Mouse (Mus musculus) kidney, embryonic 14.5 days (tissue): Measurements from ENCODE around the gene Tmem117. TPM values are rescaled to one million over a fixed set of nuclear protein-coding genes. Genes with fewer than 3 reads are reported as not detected.

Source experiments
- ATAC-seq: fragments of 200-750 bp; cut with Nextera tagmentation; 2 replicates; pipeline ENCODE4 v1.8.0; 2017; ENCODE audit warnings: moderate number of reproducible peaks, mild to moderate bottlenecking, moderate TSS enrichment, moderate library complexity; ENCODE audit not compliant: low FRiP score, low TSS enrichment
- H3K27ac ChIP-seq: fragments of 300-500 bp; sonication (generic); 2 replicates; pipeline ENCODE4 v1.5.1; 2014; ENCODE audit warnings: low read depth, mild to moderate bottlenecking, low read length, moderate library complexity, mixed read lengths
- H3K27me3 ChIP-seq: fragments of 300-500 bp; sonication (generic); 2 replicates; pipeline ENCODE4 v1.6.1; 2014; ENCODE audit warnings: mild to moderate bottlenecking, low read length; ENCODE audit not compliant: control insufficient read depth, insufficient read depth
- H3K36me3 ChIP-seq: fragments of 300-500 bp; sonication (generic); 2 replicates; pipeline ENCODE4 v1.6.1; 2014; ENCODE audit warnings: low read length, mixed read lengths; ENCODE audit not compliant: control insufficient read depth, insufficient read depth
- H3K4me1 ChIP-seq: fragments of 300-500 bp; sonication (generic); 2 replicates; pipeline ENCODE4 v1.6.1; 2014; ENCODE audit warnings: low read length, mixed read lengths; ENCODE audit not compliant: control insufficient read depth, insufficient read depth
- H3K4me2 ChIP-seq: fragments of 300-500 bp; sonication (generic); replicated peaks from 2 replicates; pipeline ENCODE4 v1.6.1; 2014; ENCODE audit warnings: low read depth, mild to moderate bottlenecking, low read length
- H3K4me3 ChIP-seq: fragments of 300-500 bp; sonication (generic); 2 replicates; pipeline ENCODE4 v1.5.1; 2014; ENCODE audit warnings: mild to moderate bottlenecking, low read length
- H3K9ac ChIP-seq: fragments of 300-500 bp; sonication (generic); 2 replicates; pipeline ENCODE4 v1.6.1; 2014; ENCODE audit warnings: low read depth, mild to moderate bottlenecking, low read length, moderate library complexity
- H3K9me3 ChIP-seq: fragments of 300-500 bp; sonication (generic); 2 replicates; pipeline ENCODE4 v1.6.1; 2016; ENCODE audit warnings: low read length; ENCODE audit not compliant: control insufficient read depth
- WGBS: fragments of 180-500 bp; shearing (Covaris S2); extraction: QIAGEN DNeasy Blood & Tissue Kit; methylation state at CpG from one replicate; pipeline ENCODE4 v1.1.7; 2014; 5-methylcytosine and 5-hydroxymethylcytosine counted together
- polyA plus RNA-seq: library from polyadenylated mRNA; unstranded; fragments of >200 nt; fragmentation: Nextera tagmentation; extraction: Ambion mirVana; gene quantifications from 2 replicates; pipeline ENCODE4 v1.2.1, GENCODE M21; 2014

The Tmem117 gene
- polyA plus RNA-seq, 1 experiment from 2014 or later: 6.5 TPM

DNA sequence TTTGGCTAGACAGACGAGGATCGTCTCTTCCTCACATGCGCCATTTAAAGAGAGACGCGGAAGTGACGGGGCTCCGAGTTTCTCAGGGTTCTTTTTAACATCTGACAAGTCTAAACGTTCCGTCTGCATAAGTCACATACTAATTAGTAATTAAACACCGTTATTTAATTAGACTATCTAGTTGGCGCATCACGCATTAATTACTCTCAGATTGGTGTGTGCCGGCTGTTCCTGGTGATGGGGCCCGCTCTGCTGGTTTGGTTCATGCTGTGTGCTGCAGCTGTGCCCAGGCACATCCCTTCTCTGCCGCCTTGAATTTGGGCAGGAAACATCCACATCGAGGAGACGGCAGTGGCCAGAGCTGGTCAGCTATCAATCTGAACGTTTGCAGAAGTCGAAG is 142.7 kb downstream of the Tmem117 start:
- Histone ChIP-seq H3K27ac (no peak overlapping the region), H3K27me3 (no peaks in the 10 kb centered on the region), H3K36me3 (no peaks in the 10 kb centered on the region), H3K4me3 (no peak overlapping the region), H3K9ac (no peak overlapping the region), H3K4me2 (no peak overlapping the region), H3K4me1 (no peaks in the 10 kb centered on the region), H3K9me3 (0 out of 2 replicates have a peak, but pooled peaks cover 2% of the 10 kb centered on the region)
- 94% methylated on average over 19 of the region's 19 CpGs for WGBS
- ATAC-seq: no peak

DNA sequence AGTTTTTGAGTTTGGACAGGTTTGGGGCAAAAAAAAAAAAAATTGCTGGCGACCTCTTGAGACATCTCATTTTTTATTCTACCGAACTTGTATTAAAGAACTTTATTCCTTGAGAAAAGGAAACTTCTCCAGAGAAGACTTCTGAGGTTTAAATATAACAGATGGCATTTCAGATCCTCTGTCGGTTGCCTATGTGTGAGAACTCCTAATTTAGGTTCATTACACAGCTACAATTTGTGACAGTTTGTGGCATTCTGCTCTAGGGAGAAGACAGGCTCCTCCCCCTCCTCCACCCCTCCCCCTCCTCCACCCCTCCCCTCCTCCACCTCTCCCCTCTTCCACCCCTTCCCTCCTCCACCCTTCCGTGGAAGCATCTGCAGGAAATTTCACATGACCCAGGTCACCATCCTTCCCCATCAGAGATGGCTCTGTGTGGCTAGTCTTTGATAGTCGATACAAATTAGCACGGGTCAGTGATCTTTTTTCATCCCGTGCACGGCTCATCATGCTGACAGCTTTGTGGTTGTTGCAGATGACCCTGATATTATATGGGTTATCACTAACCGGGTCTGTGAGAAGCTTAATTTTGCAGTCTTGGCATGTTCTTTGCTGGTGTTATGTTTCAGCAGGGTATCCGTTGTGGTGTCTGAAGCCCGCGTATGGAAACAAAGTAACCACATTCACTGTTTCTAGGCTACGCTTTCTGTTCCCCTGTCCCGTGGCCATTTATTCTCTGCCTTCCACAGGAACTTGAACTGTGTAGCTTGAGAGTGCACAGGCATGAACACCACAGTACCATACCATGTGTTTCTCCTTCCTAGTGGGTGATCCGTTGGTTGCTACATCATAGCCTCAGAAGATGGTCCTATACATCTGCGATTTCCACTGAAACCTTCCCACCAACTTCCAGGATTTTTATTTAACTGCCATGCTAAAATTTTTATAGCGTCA is 147.4 kb downstream of the Tmem117 start:
- H3K9me3 ChIP-seq: 0 out of 2 replicates have a peak, but pooled peaks cover 2% of the 10 kb centered on the region
- H3K36me3 ChIP-seq: no peaks in the 10 kb centered on the region
- no peaks in the 10 kb centered on the region for H3K4me1 ChIP-seq
- H3K27me3 ChIP-seq: no peaks in the 10 kb centered on the region
- 34% methylated on average over 17 of the region's 17 CpGs for WGBS
- H3K27ac ChIP-seq: no peak overlapping the region
- ATAC-seq: peak; percentile 71; the same call in 1 of the 2 replicates
- H3K9ac ChIP-seq: no peak overlapping the region
- H3K4me3 ChIP-seq: no peak overlapping the region
- H3K4me2 ChIP-seq: peak overlapping the region; percentile 24

DNA sequence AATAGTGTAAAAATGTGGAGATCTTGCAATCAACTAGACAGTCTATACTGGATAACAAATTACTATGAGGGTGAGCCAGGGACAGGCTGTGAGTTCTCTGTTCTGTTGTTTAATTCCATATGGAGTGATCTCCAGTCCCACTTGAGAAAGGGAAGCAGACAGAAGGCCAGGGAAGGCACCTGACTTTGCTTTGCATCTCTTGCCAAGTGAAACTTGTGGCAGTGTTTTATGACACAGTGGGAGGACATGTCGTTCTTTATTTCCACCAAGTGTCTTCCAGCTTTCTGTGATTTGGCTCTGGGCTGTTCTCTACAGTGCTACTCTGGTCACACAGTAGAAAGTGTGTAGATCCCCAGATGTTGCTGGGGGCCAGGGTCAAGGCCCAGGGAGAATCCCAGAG is 152.5 kb downstream of the Tmem117 start:
- H3K27ac ChIP-seq: no peak overlapping the region
- H3K36me3 ChIP-seq: no peaks in the 10 kb centered on the region
- ATAC-seq: no peak
- H3K9me3 ChIP-seq: no peaks in the 10 kb centered on the region
- H3K4me1 ChIP-seq: no peaks in the 10 kb centered on the region
- H3K4me2 ChIP-seq: no peak overlapping the region
- 20% methylated on average over 1 of the region's 1 CpGs for WGBS
- no peaks in the 10 kb centered on the region for H3K27me3 ChIP-seq
- H3K9ac ChIP-seq: no peak overlapping the region
- H3K4me3 ChIP-seq: no peak overlapping the region

DNA sequence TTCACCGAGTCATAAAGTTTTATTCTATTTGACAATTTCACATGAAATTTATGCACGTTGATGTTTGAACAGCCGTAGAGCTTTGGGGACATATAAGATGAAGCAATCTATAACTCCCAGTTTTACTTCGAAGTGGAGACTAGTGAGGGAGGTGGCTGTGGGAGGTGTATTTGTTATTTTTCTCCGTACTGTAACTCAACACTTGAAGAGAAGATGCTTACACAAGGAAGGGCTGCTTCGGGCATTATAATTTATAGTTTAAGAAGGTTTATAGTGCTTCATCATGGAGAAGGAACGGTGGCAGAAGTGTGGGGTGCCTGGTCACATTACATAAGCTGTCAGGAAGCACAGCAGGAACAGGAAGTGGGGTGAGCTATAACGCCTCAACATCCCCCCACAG is 164.4 kb downstream of the Tmem117 start:
- H3K4me1 ChIP-seq: no peaks in the 10 kb centered on the region
- H3K9ac ChIP-seq: no peak overlapping the region
- H3K9me3 ChIP-seq: no peaks in the 10 kb centered on the region
- H3K4me2 ChIP-seq: no peak overlapping the region
- peak; percentile 75; the same call in 1 of the 2 replicates for ATAC-seq
- H3K4me3 ChIP-seq: no peak overlapping the region
- no peaks in the 10 kb centered on the region for H3K27me3 ChIP-seq
- no peaks in the 10 kb centered on the region for H3K36me3 ChIP-seq
- H3K27ac ChIP-seq: no peak overlapping the region
- 23% methylated on average over 8 of the region's 8 CpGs for WGBS

DNA sequence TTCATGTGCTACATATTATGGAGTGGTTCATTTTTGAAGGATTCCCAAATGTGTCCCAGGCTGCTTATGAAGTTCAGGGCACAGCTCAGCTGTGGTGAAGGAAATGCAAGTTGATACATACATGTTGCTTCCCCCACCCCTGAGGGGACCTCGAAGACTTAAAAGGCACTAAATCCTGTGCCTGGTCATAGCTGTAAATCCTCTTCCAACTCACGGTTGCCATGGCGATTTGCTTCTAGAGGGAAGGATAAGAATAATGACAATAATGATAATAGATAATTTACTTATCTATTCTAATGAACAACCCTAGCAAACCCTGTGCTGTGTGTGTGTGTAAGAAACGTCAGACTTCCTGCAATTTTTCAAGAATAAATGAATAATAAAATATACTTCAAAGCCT is 166.5 kb downstream of the Tmem117 start:
- Histone ChIP-seq H3K27ac (no peak overlapping the region), H3K4me2 (no peak overlapping the region), H3K9ac (no peak overlapping the region), H3K36me3 (no peaks in the 10 kb centered on the region), H3K27me3 (peaks cover 4% of the 10 kb centered on the region; the same call in 1 of the 2 replicates), H3K4me3 (no peak overlapping the region), H3K9me3 (no peaks in the 10 kb centered on the region), H3K4me1 (no peaks in the 10 kb centered on the region)
- WGBS: 50% methylated on average over 4 of the region's 4 CpGs
- ATAC-seq: no peak

DNA sequence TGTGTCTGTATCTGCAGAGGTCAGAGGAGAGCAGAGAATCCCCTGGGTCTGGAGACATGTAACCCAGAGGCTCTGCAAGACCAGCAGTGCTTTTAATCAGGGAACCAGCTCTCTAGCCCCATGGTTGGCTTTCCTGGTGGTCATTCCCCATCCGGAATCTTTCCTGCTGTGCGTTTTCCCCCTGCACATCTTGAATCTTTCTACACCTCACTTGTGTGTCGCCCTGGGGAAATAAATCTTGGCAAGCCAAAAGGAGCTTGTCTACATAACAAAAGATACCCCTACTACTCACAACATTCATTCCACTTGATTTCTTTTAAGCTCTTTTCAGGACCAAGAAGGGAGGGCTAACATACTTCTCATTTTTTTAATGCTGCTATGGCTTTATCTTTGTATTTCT is 169.2 kb downstream of the Tmem117 start:
- 0 out of 2 replicates have a peak, but pooled peaks cover 3% of the 10 kb centered on the region for H3K4me1 ChIP-seq
- H3K9ac ChIP-seq: no peak overlapping the region
- H3K27me3 ChIP-seq: peaks cover 4% of the 10 kb centered on the region; the same call in 1 of the 2 replicates
- H3K9me3 ChIP-seq: no peaks in the 10 kb centered on the region
- no peaks in the 10 kb centered on the region for H3K36me3 ChIP-seq
- 58% methylated on average over 3 of the region's 3 CpGs for WGBS
- no peak overlapping the region for H3K4me2 ChIP-seq
- no peak for ATAC-seq
- H3K27ac ChIP-seq: no peak overlapping the region
- no peak overlapping the region for H3K4me3 ChIP-seq

DNA sequence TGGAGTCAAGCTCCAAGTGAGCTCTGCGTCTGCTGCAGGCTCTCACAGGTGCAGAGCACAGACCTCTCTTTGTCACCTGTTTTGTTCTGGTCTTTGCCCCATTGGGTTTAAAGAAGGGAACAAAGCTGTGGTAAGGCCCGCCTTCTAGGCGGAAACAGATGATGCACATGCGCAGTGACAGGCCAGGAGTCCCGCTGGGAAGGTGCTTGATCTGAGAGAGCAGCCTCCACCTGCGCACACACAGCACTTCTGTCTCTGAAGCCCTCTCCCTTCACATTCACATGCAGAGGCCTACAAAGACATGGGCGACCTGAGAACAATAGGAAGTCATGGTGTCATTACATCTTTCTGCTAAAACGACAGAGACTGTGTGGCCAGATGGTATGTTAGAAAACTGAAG is 172.4 kb downstream of the Tmem117 start:
- H3K9me3 ChIP-seq: no peaks in the 10 kb centered on the region
- H3K36me3 ChIP-seq: no peaks in the 10 kb centered on the region
- WGBS: 76% methylated on average over 8 of the region's 8 CpGs
- H3K4me1 ChIP-seq: 0 out of 2 replicates have a peak, but pooled peaks cover 3% of the 10 kb centered on the region
- H3K4me2 ChIP-seq: no peak overlapping the region
- no peak for ATAC-seq
- no peak overlapping the region for H3K9ac ChIP-seq
- no peak overlapping the region for H3K27ac ChIP-seq
- H3K4me3 ChIP-seq: no peak overlapping the region
- peaks cover 4% of the 10 kb centered on the region for H3K27me3 ChIP-seq

DNA sequence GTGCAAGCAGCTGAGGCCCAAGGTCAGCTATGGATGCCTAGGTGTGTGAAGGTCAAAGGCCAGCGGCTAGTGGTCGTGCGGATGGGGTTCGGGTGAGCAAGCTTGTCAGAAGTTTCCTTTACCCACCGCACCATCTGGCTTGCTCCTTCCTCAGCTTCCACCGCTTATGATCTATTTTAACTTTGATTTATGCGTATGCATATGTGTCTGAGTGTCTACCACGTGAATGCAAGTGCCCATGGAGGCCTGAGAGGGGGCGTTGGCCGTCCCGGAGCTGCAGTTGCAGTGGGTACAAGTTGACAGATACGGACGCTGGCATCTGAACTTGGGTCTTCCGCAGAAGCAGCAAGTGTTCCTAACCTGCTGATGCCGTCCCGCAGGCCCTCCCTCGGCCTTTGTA is 173.8 kb downstream of the Tmem117 start:
- Histone ChIP-seq H3K27me3 (peaks cover 4% of the 10 kb centered on the region), H3K9ac (no peak overlapping the region), H3K9me3 (no peaks in the 10 kb centered on the region), H3K36me3 (no peaks in the 10 kb centered on the region), H3K4me3 (no peak overlapping the region), H3K4me1 (0 out of 2 replicates have a peak, but pooled peaks cover 3% of the 10 kb centered on the region), H3K27ac (no peak overlapping the region), H3K4me2 (no peak overlapping the region)
- WGBS: 71% methylated on average over 17 of the region's 17 CpGs
- no peak; the same call in 1 of the 2 replicates for ATAC-seq
